Mouse (Mus musculus): ENCODE results near the gene Hist2h2aa1.
A peak's percentile ranks its signal among the peaks of the same experiment; 100 is the strongest.
"Not testable (repeated sequence)": the region's sequence is repeated elsewhere in the genome, so short reads cannot be mapped to it uniquely, and the experiment has no call there.

The Hist2h2aa1 gene

DNA sequence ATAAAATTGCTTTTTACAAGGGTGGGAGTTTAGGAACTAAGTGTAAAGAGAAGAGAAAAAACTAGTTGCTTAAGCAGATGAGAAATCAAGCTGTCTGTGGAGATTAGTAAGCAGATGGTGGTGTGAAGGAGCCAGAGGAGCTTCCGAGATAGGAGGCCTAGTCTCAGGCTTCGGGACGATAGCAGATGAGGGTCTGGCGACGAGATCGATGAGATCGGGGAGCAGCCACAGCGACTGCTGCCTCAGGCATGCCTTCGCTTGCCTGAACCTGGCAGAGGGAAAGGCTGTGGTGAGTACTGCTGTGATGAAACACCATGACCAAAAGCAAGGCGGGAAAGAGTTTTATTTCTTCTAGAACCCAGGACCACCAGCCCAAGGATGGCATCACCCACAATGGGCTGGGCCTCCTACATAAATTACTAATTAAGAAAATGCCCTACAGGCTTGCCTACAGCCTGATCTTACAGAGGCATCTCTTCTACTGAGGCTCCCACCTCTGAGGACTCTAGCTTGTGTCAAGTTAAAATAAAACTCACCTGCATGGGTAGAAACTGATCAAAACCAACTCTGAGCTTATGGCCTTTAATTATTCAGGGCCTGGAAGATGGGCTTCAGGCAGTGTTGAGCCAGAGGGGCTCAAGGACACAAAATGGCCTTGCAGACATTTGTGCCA is 9.5 kb downstream of the Hist2h2aa1 start:
- peak; percentile 72 for DNase-seq

DNA sequence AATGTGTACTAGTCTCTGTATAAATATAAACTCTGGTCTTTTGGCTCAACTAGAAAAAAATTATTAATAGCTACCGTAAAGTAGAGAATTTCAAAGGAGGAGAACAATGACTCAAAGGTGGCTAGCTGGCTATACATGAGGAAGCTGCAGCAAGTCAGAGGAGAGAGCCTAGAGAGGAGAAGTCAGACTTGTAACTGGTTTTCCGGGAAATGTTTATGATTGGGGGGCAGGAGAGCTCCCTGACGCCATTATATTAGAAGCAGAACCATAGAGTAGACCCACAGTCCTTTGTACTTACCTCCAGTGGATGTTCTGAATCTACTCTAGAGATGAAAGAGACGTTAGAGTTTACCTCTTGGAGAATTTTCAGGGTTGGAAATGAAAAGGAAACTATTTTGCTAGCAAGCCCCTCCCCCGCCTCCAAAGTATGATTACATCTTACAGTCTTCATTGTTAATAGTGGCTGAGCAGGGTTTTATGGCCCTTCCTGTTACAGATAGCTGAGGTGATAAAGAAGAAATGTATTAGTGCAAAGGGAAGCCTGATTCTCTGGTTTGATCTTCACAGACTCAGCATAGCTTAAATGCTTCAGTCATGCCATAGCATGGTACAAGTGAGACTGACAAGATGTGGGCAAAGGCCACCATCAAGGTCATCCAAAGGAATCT is 10.8 kb downstream of the Hist2h2aa1 start:
- no peak for DNase-seq

DNA sequence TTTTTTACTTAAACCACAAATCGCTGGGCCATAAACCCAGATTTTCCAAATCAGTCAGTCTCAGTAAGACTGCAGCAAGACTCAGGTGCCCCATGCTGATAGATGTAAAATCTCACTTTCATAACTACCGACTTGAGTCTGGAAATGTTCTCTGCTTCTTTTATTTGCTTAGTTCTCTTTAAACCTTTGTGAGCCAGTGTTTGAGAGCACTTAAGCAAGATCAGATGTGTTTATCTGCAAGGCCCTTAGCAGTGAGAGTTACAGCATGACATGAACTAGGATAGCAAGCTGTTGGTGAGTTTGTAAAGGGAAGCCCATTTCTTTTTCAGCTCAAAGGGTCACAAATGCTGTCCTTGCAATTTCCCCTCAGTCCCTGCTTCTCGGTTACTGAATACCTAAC is 11.9 kb downstream of the Hist2h2aa1 start:
- no peak for DNase-seq

- DNase-seq: no peak
Observed at GRCm38 (mm10) chr3:96260220-96260619, 14.9 kb downstream of the Hist2h2aa1 start.

DNA sequence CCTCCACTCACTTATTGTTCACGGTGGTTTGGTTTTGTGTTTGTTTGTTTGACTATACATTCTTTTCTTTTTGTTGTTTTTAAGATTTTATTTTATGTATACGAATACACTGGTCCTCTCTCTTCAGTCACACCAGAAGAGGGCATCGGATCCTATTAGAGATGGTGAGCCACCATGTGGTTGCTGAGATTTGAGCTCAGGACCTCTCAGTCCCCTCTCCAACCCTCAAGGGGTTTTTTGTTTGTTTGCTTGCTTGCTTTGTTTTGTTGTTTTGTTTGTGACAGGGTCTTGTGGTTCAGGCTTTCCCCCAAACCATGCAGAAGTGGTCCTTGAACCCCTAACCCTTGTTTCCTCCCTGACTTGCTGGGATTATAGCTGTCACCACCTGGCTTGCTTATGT is 16.3 kb downstream of the Hist2h2aa1 start:
- DNase-seq: peak; percentile 12

- peak; percentile 88 for DNase-seq
Observed at GRCm38 (mm10) chr3:96262216-96262875, 17.0 kb downstream of the Hist2h2aa1 start.

DNA sequence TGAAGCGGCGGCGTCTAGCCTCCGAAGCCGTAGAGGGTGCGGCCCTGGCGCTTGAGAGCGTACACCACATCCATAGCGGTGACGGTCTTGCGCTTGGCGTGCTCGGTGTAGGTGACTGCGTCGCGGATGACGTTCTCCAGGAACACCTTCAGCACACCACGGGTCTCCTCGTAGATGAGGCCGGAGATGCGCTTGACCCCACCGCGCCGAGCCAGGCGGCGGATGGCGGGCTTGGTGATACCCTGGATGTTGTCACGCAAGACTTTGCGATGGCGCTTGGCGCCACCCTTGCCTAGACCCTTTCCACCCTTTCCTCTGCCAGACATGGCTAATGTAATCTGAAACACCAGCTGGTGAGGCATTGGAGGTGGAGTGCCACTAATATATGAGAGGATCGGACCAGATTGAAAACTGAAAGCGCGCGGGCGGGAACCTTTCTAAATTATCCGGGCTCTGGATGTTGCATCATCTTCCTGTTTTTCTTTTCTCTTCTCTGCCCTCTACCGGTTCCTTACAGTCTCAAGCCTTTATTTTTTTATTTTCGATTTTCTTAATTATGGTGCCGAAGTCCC is 17.8 kb downstream of the Hist2h2aa1 start, which contains the start of gene Hist2h4:
Gene Hist2h4 (minus strand): TSS at position 333 of the 572 bp plus-strand sequence.
- DNase-seq: peak; percentile 98

- no peak for DNase-seq
Observed at GRCm38 (mm10) chr3:96263558-96264403, 18.5 kb downstream of the Hist2h2aa1 start.

DNA sequence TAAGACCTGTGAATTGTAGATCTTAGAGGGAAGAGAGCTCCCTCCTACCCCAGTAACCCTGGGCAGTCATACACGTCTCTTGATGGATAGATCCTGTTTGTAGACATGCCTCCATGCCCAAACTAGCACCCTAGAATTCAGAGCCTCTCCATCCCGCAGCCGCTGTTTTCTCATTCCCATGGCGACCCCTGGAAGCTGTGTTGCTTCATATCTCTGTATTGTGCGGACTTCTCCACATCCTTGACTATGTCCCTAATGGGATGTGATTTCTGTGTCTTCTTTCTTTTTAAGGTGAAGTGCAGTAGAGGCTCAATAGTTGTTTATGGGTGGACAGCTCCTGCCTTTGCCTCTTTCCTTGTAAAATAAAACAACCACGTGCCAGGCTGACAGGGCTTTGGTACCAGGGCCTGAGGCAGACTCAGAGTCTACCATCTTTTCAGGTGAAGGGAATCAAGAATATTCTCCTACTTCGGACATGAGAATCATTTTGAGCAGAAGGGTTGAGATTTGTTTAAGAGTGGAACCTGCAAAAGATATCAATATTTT is 19.2 kb downstream of the Hist2h2aa1 start:
- peak; percentile 11 for DNase-seq

DNA sequence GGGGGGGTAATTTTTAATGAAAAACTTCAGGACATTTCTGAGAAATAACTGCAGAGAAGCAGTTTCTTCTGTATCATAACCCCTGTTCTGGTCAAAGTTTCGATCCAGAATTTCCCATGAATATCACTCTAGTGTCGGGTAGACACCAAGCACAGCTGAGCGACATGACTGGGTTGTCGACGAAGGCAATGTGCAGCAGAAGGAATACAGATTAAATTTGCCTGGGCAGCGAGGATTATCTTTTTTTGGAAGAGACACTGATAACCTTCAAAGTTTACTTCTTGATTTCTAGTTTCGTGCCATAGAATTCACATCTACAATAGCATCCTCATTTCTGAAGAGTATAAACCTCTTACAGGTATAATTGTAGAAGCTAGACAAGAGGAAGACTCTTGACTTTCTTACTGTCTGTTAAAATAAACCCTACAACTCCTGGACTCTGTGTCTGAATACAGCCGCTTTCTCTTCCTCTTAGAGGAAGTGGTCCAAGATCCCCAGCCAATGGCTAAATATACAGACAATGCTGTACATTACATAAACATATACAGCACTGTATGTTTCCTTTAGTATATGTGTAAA is 20.9 kb downstream of the Hist2h2aa1 start:
- no peak for DNase-seq

- no peak for DNase-seq
Observed at GRCm38 (mm10) chr3:96267541-96267940, 22.2 kb downstream of the Hist2h2aa1 start.

- DNase-seq: peak; percentile 94
Observed at GRCm38 (mm10) chr3:96268051-96268775, 22.9 kb downstream of the Hist2h2aa1 start, which contains the start of gene Hist2h3b. Gene Hist2h3b (plus strand): TSS chr3:96268654.

DNA sequence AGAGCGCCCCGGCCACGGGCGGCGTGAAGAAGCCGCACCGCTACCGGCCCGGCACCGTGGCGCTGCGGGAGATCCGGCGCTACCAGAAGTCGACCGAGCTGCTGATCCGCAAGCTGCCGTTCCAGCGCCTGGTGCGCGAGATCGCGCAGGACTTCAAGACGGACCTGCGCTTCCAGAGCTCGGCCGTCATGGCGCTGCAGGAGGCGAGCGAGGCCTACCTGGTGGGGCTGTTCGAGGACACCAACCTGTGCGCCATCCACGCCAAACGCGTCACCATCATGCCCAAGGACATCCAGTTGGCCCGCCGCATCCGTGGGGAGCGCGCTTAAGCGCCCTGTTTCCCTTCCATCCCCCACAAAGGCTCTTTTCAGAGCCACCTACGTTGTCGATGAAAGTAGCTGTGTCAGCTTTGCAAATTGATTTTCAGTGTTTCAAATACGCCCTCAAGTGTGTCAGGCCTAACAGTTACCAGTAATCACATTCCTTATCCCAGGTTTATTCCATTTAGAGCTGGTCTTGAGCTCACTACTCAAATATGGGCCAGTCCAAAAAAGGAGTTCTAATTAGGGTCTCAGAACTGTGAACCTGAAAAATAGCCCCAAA is 23.6 kb downstream of the Hist2h2aa1 start:
- DNase-seq: not testable (repeated sequence)

DNA sequence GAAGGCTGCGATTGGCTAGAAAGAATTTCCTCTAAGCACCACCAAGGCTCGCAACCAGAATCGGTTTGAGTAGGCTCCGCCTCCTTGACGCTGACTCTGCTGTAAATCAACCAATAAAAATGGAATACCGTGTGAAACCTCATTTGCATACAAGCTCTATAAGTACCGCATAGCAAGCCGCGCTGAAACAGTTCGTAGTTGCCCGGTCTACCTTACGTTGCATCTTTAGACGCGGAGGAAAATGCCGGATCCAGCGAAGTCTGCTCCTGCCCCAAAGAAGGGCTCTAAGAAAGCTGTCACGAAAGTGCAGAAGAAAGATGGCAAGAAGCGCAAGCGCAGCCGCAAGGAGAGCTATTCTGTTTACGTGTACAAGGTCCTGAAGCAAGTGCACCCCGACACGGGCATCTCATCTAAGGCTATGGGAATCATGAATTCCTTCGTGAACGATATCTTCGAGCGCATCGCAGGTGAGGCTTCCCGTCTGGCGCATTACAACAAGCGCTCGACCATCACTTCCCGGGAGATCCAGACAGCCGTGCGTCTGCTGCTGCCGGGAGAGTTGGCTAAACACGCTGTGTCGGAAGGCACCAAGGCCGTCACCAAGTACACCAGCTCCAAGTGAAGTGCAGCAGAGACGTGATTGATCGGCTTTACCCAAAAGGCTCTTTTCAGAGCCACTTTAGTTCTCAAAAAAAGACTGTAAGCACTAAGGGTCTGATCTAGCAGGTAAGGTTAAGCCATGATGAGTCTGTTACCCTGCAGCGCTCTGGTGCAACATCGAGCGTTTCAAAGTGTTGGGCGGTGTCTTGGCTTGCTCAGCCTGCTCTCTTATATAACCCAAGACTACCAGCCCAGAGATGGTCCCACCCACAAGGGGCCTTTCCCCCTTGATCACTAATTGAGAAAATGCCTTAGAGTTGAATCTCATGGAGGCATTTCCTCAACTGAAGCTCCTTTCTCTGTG is 24.5 kb downstream of the Hist2h2aa1 start, which contains the start of gene Hist2h2bb:
Gene Hist2h2bb (plus strand): TSS at position 242 of the 964 bp plus-strand sequence.
- peak; percentile 99 for DNase-seq

DNA sequence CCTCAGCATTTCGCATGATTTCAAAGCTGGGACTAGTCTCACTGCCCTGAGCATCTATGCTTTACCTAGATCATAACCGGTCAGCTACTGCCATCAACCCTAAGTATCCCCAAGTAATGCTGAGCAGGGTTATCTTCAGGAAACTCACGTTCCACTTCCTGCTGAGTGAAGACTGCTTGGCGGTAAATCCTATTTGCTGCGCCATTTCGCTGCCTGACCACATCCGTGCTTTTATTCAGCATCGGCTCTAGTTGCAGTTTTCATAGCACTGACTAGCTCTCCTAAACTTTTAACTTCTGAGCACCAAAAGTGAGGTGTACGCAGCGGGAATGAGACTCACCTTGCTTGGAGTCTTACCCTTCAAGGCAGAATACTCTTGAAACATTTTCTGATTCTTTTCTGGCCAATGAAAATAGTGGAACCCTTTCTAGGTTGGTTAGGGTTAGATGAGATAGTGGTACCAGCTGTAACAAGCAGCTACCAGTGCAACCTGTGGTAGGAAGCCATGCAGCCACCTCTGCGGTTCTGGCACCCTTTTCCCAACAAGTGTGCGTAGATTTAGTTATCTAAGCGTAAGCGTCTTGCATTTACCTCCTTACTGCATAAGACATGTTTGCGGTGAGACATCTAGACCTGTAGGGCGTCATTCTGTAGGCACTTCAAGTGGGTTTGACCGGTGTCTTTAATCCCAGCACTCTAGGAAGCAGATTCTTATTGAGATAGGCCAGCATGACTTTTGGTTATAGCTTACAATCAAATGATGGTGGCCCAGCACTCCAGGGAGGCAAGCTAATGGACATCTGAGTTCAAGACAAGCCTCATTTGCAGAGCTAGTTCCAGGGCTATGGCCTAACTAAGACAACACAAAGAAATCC is 28.5 kb downstream of the Hist2h2aa1 start:
- no peak for DNase-seq

- DNase-seq: peak; percentile 64
Observed at GRCm38 (mm10) chr3:96277428-96277799, 32.1 kb downstream of the Hist2h2aa1 start.

DNA sequence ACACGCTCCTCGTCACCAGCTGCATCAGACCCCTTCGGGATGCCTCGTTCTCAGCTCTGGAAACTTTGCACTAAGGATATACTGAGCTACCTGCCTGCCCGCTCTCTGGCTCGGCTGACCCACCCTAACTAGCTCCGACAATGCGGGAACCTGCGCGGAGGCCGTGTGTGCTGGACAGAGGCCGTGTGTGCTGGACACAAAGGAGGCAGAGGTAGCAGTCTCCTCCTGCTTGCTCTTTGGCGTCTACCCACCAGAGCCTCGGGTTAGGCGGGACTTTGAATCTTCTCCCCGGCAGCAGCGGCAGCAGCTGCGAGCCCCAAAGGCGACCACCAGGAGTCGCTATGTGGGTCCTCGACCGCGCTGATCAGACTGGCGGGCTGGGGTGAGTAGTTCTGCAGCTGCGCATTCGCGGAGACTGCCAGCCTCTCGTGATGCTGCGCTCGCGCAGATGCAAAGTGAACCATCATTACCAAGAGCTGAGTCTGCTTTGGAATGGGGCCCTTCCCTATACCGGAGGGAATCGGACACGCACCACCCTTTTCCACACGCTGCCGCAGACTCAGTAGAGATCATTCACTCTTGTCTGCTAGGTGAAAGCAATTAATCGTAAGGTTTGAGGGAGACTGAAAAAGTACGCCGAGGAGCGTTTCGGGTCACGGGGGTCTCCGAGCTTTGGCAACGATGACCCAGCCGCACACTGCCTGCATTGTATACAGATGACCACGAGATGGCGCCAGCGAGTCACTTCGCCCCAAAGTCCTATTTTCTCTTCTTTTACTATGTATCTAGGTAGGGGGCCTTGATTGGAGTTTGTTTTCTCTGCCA is 32.7 kb downstream of the Hist2h2aa1 start:
- DNase-seq: peak; percentile 96

All from retina, postnatal 1 day (tissue).